ENCODE assay signal across 10 mouse cellular contexts in the genomic region with DNA sequence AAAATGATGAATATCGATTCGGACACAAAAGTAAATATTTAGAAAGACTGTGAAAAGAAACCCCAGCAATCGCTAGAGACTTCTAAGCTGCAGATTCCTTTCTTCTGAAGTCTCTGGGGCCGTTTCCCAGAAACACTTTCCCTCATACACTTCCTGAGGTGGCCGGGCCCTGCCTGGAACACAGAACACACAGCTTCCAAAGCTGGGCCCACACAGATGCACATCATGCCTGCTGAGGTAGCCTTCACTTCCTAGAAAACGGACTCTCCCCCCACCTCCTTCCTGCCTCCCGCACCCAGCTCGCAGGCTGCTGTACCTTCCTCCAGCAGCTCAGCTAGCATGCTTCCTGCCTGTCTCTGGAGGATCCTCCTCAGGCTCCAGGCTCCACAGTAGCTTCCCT. TPM values are rescaled to one million over a fixed set of nuclear protein-coding genes. Genes with fewer than 3 reads are reported as not detected.
DNase-seq lines count a peak whose midpoint lies in the region; ATAC-seq and TF ChIP-seq lines count a peak whose summit lies in the region.
"Had no signal": no experiment of that assay in that cellular context is flagged by ENCODE, and none has a peak within 500 bp of the region (broad histone marks: within the 10 kb centered on the region; RNA-seq: fewer than 3 reads in every experiment).

No protein-coding gene starts in this region.

- no peaks in the 10 kb centered on the region for H3K27me3 ChIP-seq in midbrain, embryonic 16.5 days (ENCODE audit: control insufficient read depth, insufficient read depth, low read depth, low read length)
- H3K27me3 ChIP-seq in midbrain, embryonic 13.5 days = no peaks in the 10 kb centered on the region
- H3K27me3 ChIP-seq in heart, embryonic 12.5 days (replicated peaks) = no peaks in the 10 kb centered on the region
- H3K27me3 ChIP-seq in limb, embryonic 14.5 days (ENCODE audit: control insufficient read depth, insufficient read depth, low read length) = no peaks in the 10 kb centered on the region
- H3K27me3 ChIP-seq in stomach, postnatal 0 days (ENCODE audit: control insufficient read depth, insufficient read depth, low read length) = no peaks in the 10 kb centered on the region

- H3K9me3 ChIP-seq in midbrain, embryonic 16.5 days (replicated peaks; ENCODE audit: control insufficient read depth, low read length, poor library complexity, severe bottlenecking) = no peaks in the 10 kb centered on the region
- H3K9me3 ChIP-seq in midbrain, embryonic 13.5 days = no peaks in the 10 kb centered on the region
- H3K9me3 ChIP-seq in heart, embryonic 12.5 days (replicated peaks) = no peaks in the 10 kb centered on the region
- H3K9me3 ChIP-seq in limb, embryonic 14.5 days (ENCODE audit: control insufficient read depth, low read length) = no peaks in the 10 kb centered on the region
- H3K9me3 ChIP-seq in stomach, postnatal 0 days (ENCODE audit: control insufficient read depth, low read length) = no peaks in the 10 kb centered on the region

- no peak overlapping the region for H3K4me2 ChIP-seq in midbrain, embryonic 16.5 days (ENCODE audit: low read length)
- H3K4me2 ChIP-seq in midbrain, embryonic 13.5 days (replicated peaks) = no peak overlapping the region
- H3K4me2 ChIP-seq in heart, embryonic 12.5 days = no peak overlapping the region
- H3K4me2 ChIP-seq in limb, embryonic 14.5 days (replicated peaks; ENCODE audit: low read depth, low read length, severe bottlenecking) = no peak overlapping the region
- no peak overlapping the region for H3K4me2 ChIP-seq in stomach, postnatal 0 days (replicated peaks; ENCODE audit: low read depth)

- TF ChIP-seq EP300 in stomach, postnatal 0 days (optimal IDR thresholded peaks at IDR 0.05) = no peak

- no peak for TF ChIP-seq POLR2A in limb, embryonic 14.5 days (IDR thresholded peaks at IDR 0.05; ENCODE audit: borderline replicate concordance, extremely low read depth, insufficient read depth, insufficient read length)

- WGBS in midbrain, embryonic 16.5 days = 60% methylated on average over 8 of the region's 8 CpGs
- WGBS in midbrain, embryonic 13.5 days = 70% methylated on average over 8 of the region's 8 CpGs
- WGBS in heart, embryonic 12.5 days = 41% methylated on average over 8 of the region's 8 CpGs
- 33% methylated on average over 8 of the region's 8 CpGs for WGBS in limb, embryonic 14.5 days
- 5% methylated on average over 8 of the region's 8 CpGs for WGBS in stomach, postnatal 0 days

- DNase-seq in limb, embryonic 14.5 days (ENCODE audit: low spot score) = no peak
- DNase-seq in stomach, postnatal 0 days (ENCODE audit: low spot score) = no peak
- no peak for DNase-seq in right cerebral cortex, postnatal 4 days
- DNase-seq in cerebellum, postnatal 36 days = no peak
- DNase-seq: cerebellum, adult 8-10 months; left cerebral cortex, postnatal 4 days; thymus, postnatal 25 days had no signal

- H3K4me1 ChIP-seq in midbrain, embryonic 16.5 days (ENCODE audit: control insufficient read depth, insufficient read depth, low read length) = peaks cover 4% of the 10 kb centered on the region; the same call in 1 of the 2 replicates
- no peaks in the 10 kb centered on the region; the same call in 1 of the 2 replicates for H3K4me1 ChIP-seq in midbrain, embryonic 13.5 days (replicated peaks)
- peaks cover 39% of the 10 kb centered on the region for H3K4me1 ChIP-seq in heart, embryonic 12.5 days (replicated peaks)
- H3K4me1 ChIP-seq in limb, embryonic 14.5 days (ENCODE audit: control insufficient read depth, insufficient read depth, low read length) = peaks cover 26% of the 10 kb centered on the region
- H3K4me1 ChIP-seq in stomach, postnatal 0 days (replicated peaks; ENCODE audit: control insufficient read depth, insufficient read depth) = 0 out of 2 replicates have a peak, but pooled peaks cover 2% of the 10 kb centered on the region

- TF ChIP-seq CTCF in stomach, postnatal 0 days (IDR thresholded peaks at IDR 0.05; ENCODE audit: low read depth) = no peak

- no peak for ATAC-seq in midbrain, embryonic 16.5 days
- no peak for ATAC-seq in midbrain, embryonic 13.5 days
- no peak for ATAC-seq in heart, embryonic 12.5 days (ENCODE audit: insufficient number of reproducible peaks, low FRiP score)
- ATAC-seq in limb, embryonic 14.5 days (ENCODE audit: low FRiP score, low read depth) = no peak
- peak; percentile 18; the same call in 1 of the 2 replicates for ATAC-seq in stomach, postnatal 0 days (ENCODE audit: low FRiP score, low TSS enrichment)

- H3K36me3 ChIP-seq in midbrain, embryonic 16.5 days (ENCODE audit: control insufficient read depth, insufficient read depth, low read length) = no peaks in the 10 kb centered on the region
- H3K36me3 ChIP-seq in midbrain, embryonic 13.5 days = no peaks in the 10 kb centered on the region
- H3K36me3 ChIP-seq in heart, embryonic 12.5 days = no peaks in the 10 kb centered on the region
- no peaks in the 10 kb centered on the region for H3K36me3 ChIP-seq in limb, embryonic 14.5 days (ENCODE audit: control insufficient read depth, insufficient read depth, low read length)
- no peaks in the 10 kb centered on the region for H3K36me3 ChIP-seq in stomach, postnatal 0 days (ENCODE audit: control insufficient read depth, insufficient read depth, low read length)

- H3K27ac ChIP-seq in midbrain, embryonic 16.5 days (ENCODE audit: low read length) = 0 out of 2 replicates have a peak overlapping the region, but pooled peaks have one; percentile 3
- no peak overlapping the region for H3K27ac ChIP-seq in midbrain, embryonic 13.5 days
- H3K27ac ChIP-seq in heart, embryonic 12.5 days (ENCODE audit: poor library complexity, severe bottlenecking) = peak overlapping the region; percentile 60
- peak overlapping the region; percentile 52; the same call in 1 of the 2 replicates for H3K27ac ChIP-seq in limb, embryonic 14.5 days (replicated peaks; ENCODE audit: low read depth, low read length)
- peak overlapping the region; percentile 92 for H3K27ac ChIP-seq in stomach, postnatal 0 days (replicated peaks)

- no peak overlapping the region for H3K9ac ChIP-seq in midbrain, embryonic 16.5 days (ENCODE audit: low read depth, low read length)
- H3K9ac ChIP-seq in midbrain, embryonic 13.5 days (replicated peaks) = no peak overlapping the region; the same call in 1 of the 2 replicates
- 0 out of 2 replicates have a peak overlapping the region, but pooled peaks have one; percentile 7 for H3K9ac ChIP-seq in heart, embryonic 12.5 days
- no peak overlapping the region for H3K9ac ChIP-seq in limb, embryonic 14.5 days (ENCODE audit: low read depth, low read length, severe bottlenecking)
- H3K9ac ChIP-seq in stomach, postnatal 0 days (ENCODE audit: low read length) = 0 out of 2 replicates have a peak overlapping the region, but pooled peaks have one; percentile 27

- H3K4me3 ChIP-seq in midbrain, embryonic 16.5 days (ENCODE audit: low read depth, low read length) = no peak overlapping the region
- no peak overlapping the region for H3K4me3 ChIP-seq in midbrain, embryonic 13.5 days (replicated peaks)
- no peak overlapping the region for H3K4me3 ChIP-seq in heart, embryonic 12.5 days
- no peak overlapping the region for H3K4me3 ChIP-seq in limb, embryonic 14.5 days (replicated peaks; ENCODE audit: low read length)
- H3K4me3 ChIP-seq in stomach, postnatal 0 days (ENCODE audit: low read depth, low read length) = no peak overlapping the region

RNA-seq across cellular contexts. Expression of a gene that starts 36.7 kb away (rescaled TPM):
- polyA plus RNA-seq in midbrain, embryonic 16.5 days (2015; fragmentation: Nextera tagmentation; extraction: Ambion mirVana) = 7.0 and 7.1 TPM in 2 replicates
- 9.1 and 12.3 TPM in 2 replicates for polyA plus RNA-seq in midbrain, embryonic 13.5 days (2015; fragmentation: Nextera tagmentation; extraction: Ambion mirVana)
- 227 and 231 TPM in 2 replicates for polyA plus RNA-seq in heart, embryonic 12.5 days (2016; fragmentation: Nextera tagmentation; extraction: Ambion mirVana)
- polyA plus RNA-seq in limb, embryonic 14.5 days (2012; rRNA removed) = 12.1 and 14.8 TPM in 2 replicates
- polyA plus RNA-seq in limb, embryonic 14.5 days (2014; fragmentation: Nextera tagmentation; extraction: Ambion mirVana) = 6.7 and 6.9 TPM in 2 replicates
- polyA plus RNA-seq in stomach, postnatal 0 days (2015; fragmentation: Nextera tagmentation; extraction: Ambion mirVana) = 109 and 114 TPM in 2 replicates

Comparison
In these comparisons a context has a peak if more than half of its experiments do, and no peak if none do; other contexts are left out.
1. H3K9ac ChIP-seq: peak in heart, embryonic 12.5 days (single experiment) and stomach, postnatal 0 days (single experiment); none in midbrain, embryonic 16.5 days (single experiment), midbrain, embryonic 13.5 days (single experiment) and limb, embryonic 14.5 days (single experiment).